Mouse (Mus musculus): Measurements from ENCODE around the gene Bbof1. TPM values are rescaled to one million over a fixed set of nuclear protein-coding genes. Genes with fewer than 3 reads are reported as not detected.

Bbof1 gene
- total RNA-seq (2021): 1 to 10 TPM in 1 of 2 experiments, under 1 TPM in 1; 0.54 to 1.1 TPM
- long read RNA-seq, experiment 1, partial matches to known transcripts: 0 of 2 reads
- long read RNA-seq, experiment 1, other reads (novel, unspliced or antisense): 2 of 2 reads
- long read RNA-seq, experiment 2, partial matches to known transcripts: 0 of 2 reads
- long read RNA-seq, experiment 2, other reads (novel, unspliced or antisense): 2 of 2 reads

DNA sequence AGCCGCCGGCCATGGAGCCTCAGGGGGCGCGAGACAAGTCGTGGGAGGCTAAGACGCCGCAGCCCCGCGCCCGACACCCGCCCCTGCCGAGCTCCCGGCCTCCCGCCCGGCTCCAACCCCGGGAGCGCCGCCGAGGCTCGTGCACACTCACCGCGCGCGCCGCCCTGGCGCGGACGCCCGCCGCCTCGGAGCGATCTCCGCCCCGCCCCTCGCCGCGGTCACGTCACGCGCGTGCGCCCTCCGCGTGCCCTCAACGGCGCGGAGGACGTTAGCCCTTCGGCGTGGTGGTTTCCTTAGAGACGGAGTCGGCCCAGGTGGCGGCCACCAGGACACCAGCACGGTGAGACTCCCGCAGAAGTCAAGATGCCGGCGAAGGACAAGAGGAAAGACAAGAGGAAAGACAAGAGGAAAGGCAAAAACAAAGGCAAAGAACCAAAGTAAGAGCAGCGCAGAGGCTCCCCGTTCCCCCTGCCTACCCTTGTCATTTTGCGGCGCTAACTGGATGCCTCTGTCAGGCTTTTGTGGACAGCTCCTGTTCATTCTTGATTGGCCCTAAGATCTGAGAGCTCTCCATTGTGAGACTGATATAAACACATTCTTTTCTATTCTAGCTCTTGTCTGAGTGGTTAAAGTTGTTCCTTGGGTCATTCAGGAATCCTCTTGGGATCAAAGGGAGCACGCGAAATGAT is at the start of gene Bbof1, which contains the start of gene Entpd5:
Gene Bbof1 (plus strand): TSS at position 253 of the 689 bp plus-strand sequence.
Gene Entpd5 (minus strand): TSS at position 211 of the 689 bp plus-strand sequence.
- DNase-seq (ENCODE audit: low spot score in 2 of 2): peak; percentile 81 to 89

DNA sequence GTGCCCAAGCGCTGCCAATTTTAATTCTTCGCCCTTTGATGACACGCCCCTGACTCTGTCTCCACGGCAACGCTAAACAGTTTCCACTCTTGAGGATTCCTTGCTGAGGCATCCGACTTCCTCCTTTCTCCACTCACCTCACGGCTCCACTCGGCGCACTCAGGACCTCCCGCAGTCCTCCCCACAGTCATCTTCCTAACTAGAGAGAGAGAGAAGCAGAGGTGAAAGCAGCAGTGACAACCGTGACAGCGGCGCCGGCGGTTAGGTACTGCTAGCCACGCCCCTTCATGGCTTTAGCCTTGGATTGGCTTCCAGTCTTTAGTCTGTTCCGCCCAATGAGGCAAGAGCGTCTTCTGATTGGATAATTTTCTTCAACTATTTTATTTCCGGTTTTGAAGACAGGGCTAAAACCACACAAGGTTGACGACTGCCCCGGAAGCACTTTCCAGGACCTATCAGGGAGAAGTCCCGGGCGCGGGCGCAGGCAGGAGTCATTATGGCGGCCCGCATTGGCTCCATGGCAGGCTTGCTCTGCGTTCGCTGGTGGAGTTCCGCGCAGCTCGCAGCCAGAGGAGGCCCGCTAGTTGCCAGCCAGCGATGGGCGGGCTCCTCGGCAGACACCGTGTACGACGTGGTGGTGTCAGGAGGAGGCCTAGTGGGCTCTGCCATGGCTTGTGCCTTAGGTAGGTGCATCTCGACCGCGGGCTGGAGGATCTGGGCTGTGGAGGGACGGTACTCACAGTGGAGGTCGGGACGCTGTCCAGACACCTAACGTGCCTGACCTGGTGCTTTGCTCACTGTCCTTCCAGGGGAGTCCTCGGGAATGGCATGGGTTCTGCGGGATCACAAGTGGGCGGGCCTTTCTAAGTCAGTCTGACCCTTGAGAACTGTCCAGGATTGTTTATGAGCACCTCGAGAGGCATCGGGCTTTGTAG is 47.0 kb upstream of the Bbof1 start, which contains the start of the genes Coq6 and Fam161b:
Gene Coq6 (plus strand): TSS at position 103 of the 935 bp plus-strand sequence.
Gene Fam161b (minus strand): TSS at position 279 of the 935 bp plus-strand sequence.
- peak; percentile 88 to 96 for DNase-seq (ENCODE audit: low spot score in 2 of 2)

DNA sequence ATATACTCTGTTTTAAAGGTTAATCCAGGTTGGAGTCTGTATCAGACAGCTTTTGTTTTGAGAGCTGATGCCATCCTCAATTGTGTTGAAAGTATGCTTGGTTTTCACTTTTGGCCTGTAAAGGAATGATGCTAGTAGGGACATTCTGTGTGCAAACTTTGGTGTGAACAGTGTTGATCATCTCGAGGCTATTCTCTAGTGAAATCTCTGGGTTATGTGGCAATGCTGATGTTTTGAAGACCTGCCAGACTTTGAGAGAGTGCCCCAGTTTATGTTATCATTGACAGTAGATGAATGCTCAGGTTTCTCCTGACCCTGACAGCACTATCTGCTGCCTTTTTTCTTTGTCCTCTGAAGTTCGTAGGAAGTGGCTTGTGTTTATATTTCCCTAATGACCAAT is 46.0 kb upstream of the Bbof1 start:
- DNase-seq (ENCODE audit: low spot score in 2 of 2): no peak

DNA sequence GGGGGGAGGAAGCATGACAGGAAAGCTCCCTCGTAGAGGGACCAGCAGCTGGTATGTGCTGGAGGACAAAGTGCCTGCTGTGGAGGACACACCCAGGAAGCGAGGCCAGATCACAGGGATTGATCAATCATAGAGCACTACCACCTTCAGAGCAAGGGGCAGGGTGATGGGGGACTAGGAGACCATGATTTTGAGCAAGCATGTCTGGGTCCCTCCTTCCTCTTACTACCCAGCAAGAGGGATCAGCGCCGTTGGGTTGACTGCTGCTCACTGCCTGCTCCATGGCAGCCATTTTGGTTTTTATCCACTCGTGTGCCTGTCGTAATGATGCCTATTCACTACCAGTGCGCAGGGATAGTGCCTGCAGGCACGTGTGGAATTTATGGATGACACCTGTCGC is 44.6 kb upstream of the Bbof1 start:
- DNase-seq (ENCODE audit: low spot score in 2 of 2): no peak

DNA sequence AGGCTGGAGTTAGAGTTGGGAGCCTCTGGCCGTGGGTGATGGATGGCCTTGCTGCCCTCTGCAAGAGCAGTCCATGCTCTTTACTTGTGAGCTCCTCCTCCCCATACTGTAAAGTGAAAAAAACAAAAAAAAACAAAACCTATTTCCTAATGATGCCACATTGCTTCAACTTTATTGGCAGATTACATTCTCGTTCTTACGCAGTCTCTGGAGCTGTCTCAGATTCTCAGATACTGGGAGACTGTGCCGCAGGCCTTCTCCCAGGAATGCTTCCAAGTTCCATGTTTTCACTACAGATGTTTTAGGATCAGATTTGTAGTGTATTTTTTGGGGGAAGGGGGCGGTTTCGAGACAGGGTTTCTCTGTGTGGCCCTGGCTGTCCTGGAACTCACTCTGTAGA is 43.7 kb upstream of the Bbof1 start:
- no peak for DNase-seq (ENCODE audit: low spot score in 2 of 2)

DNA sequence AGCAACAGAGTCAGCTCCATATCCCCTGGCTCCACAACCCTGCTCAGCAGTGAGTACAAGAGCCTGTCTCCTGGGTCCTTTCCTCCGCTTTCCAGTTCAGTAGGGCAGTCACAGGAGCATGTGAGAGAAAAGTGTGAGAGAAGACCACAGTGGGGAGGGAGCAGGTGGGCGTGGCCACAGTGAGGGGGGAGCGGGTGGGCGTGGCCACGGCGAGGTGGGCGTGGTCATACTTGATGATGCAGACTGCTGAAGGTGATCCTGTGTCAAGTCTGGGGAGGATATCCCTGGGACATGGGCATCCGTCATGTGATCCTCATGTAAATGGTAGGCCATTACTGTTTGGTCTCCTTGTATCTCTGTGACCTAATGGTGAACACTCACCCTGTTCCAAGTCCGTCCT is 41.9 kb upstream of the Bbof1 start:
- no peak for DNase-seq (ENCODE audit: low spot score in 2 of 2)

DNA sequence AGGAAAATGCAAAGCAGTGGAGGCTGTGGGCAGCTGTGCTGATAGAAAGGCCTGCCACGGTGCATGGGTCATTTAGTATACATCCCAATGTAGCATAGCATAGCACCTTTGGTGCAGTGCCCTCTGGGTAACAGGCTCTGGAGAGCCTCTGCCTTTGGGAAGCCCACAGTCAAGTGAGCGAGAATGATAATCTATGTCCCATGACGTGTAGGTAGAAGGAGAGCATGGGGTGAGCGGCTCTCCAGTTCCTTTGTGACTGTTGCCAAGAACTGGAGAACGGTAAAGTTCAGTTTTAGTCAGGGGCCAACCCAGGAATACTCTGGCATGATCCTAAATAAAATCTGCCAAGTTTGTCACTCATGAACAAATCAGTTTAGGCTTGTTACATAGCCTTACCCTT is 37.2 kb upstream of the Bbof1 start:
- no peak for DNase-seq (ENCODE audit: low spot score in 2 of 2)

DNA sequence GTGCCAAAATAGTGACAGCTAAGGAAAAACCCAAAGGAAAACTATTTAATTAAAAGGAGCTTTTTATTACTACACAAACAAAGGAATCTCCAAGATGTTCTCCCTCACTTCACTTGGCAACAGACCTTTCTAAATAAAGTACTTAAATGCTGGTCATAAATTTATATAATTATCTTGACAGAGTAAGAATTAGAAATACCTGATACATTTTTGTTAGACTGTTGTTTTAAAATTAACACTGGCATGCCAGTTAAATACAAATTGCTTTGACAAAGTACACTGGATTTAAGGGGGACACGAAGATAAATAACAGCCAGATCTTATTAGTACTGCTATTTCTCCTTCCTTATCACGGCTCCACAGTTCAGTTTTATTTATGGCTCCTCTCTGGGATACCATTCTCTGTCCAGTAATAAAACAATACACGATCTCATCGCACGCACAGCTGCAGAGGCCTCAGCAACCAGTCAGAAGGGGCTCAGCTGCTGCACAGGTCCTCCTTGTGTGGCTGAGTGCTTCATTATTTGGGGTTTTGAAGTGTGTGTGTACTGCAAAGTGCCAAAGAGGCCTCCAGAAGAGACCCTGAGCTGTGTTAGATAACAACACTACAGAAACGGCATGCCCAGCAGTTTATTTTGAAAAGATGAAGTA is 34.9 kb upstream of the Bbof1 start:
- no peak for DNase-seq (ENCODE audit: low spot score in 2 of 2)

DNA sequence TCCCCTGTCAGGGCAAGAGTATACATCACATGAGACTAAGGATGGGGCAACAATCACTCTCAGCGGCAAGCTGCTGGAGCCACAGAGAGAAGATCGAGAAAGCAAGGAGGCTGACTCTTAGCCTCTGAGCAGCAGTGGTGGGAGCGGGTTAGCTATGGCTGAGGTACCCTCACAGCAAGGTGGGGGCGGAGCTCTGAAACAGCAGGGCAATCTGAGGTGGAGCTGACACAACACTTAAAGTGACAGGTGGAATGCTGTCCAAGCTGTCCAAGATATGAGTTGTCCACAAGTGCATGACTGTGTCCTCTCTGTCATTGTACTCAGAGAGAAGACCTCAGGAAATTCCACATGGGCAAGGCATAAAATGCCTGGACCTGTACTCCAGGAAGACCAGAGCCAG is 26.5 kb upstream of the Bbof1 start:
- DNase-seq (ENCODE audit: low spot score in 2 of 2): no peak

DNA sequence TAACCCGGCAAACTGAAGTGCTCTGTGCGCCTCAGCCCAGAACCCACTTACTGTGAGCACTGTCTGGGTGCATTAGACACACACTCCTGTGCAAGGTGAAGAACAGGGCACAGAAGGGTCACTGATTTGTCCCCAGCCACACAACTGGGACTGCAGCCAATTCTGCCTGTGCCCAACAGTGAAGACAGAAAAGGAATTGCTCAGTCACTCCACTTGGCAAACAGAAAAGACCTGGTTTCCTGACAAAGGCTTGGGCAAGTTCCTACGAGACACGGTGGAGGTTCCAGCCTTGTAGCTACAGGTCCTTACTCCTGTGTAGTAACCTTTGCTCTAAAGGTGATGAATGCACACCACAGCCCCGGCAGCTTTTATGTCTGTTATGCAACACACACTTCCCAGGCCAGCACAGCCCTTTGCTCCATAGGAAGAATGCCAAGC is 24.2 kb upstream of the Bbof1 start:
- no peak for DNase-seq (ENCODE audit: low spot score in 2 of 2)

DNA sequence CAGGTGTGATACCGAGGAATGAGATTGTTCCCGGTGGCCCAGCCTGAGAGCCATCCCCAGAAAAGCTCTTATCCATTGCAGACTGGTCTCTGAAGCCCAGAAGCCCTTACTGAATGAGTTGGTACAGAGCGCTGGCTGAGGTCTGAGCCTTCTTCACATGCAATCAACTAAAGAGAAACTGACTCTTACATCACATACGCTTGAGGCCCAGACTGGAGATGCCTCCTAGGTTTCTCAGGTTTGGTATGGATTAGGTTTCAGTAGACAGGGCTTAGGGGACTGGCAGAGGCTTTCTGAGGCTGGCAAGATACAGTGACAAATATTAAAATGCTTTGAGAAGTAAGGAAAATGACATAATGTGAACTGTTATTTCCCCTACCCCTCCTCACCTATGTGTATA is 23.5 kb upstream of the Bbof1 start:
- DNase-seq (ENCODE audit: low spot score in 2 of 2): no peak

DNA sequence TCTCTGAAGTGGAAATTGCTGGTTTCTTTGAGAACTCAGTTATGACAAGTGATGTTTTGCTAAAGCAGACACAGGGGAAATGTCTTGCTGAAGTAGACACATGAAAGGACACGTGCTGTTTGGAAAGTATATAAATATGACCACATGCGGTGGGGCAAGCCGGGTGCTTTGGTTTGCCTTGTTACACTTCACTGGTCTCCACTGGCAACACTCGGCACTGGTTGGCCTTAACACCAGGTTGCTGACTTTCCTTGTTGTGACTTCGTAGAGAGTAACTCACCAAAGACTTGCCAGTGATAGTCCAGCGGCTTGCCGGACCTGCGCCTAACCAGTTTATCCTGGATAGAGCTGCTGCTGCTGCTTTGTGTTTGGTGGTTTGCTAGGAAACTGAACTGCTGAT is 20.8 kb upstream of the Bbof1 start:
- no peak for DNase-seq (ENCODE audit: low spot score in 2 of 2)

DNA sequence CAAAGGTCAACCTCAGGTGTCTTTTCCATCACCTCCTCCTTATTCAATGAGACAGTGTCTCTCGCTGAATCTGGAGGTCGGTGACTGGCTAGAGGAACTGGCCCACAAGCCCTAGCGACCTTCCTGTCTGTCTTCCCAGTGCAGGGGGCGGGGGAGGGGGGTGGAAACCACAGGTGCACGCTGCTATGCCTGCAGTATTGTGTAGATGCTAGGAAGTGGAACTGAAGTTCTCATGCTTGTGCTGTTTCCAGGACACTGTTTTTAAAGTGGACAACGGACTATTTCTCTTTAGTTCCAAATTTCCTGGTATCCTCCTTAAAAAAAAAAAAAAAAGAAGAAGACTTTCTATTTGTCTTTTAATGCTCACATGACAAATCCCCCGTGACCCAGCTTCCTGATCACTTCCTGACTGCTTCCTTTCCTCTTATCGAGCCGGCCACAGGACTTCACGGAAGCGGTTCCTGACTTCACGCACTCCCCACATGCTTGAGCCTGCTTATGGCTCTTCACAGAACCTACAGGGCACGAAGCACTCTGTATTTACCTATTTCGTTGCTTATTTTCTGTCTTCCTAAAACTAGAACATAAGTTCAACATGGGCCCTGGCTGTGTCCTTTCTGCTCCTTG is 20.0 kb upstream of the Bbof1 start:
- no peak for DNase-seq (ENCODE audit: low spot score in 2 of 2)

DNA sequence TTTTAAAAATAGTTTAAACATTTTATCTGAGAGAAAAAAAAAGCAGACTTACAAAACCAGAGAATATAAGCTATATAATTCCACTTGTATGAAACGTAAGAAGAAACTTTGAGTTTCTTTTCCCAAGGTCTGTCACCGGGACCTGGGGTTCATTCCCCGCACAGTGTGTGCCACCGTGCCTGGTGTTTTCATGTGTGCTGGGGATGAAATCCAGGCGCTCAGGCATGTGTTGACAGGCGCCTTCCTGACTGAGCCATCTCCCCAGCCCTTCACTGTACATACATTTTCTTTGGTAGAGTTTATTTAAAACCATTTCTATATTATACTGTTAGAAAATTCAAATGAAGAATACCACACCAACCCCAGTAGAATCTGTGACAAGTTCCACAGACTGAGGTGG is 18.5 kb upstream of the Bbof1 start:
- DNase-seq (ENCODE audit: low spot score in 2 of 2): no peak

DNA sequence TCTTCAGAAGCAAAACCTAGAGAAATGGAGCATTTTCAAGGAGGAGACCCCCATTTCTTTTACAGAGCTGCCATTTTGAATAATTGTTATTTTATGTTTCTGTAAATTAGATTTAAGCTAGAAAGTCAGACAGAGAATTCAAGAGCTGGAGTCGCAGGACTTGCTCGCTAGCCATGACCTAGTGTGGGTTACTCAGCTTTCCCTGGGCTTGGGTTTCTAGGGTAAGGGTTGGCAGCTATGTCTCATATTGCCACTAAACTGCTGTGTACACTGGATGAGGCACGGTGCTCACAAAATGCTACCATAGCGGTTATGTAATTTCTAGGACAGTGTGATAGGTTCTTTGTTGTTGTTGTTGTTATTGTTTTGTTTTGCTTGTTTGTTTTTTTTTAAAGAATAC is 16.2 kb upstream of the Bbof1 start:
- no peak for DNase-seq (ENCODE audit: low spot score in 2 of 2)

DNA sequence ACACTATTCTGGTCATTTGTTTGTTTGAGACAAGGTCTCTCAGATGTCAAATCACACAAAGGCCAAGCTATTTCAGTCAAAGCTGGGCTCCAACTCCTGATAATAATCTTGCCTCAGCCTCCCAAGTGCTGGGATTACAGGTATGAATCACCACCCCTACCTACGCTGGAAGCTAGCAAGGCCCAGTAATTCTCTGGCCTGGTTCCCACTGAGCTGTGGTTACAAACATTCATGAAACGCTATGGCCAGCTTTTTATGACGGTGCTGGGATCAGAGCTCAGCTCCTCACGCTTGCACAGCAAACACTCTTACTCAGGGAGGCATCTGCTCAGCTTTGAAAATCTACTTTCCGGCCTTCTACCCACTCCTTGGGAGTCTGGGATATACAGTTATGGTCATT is 15.0 kb upstream of the Bbof1 start:
- DNase-seq (ENCODE audit: low spot score in 2 of 2): no peak

DNA sequence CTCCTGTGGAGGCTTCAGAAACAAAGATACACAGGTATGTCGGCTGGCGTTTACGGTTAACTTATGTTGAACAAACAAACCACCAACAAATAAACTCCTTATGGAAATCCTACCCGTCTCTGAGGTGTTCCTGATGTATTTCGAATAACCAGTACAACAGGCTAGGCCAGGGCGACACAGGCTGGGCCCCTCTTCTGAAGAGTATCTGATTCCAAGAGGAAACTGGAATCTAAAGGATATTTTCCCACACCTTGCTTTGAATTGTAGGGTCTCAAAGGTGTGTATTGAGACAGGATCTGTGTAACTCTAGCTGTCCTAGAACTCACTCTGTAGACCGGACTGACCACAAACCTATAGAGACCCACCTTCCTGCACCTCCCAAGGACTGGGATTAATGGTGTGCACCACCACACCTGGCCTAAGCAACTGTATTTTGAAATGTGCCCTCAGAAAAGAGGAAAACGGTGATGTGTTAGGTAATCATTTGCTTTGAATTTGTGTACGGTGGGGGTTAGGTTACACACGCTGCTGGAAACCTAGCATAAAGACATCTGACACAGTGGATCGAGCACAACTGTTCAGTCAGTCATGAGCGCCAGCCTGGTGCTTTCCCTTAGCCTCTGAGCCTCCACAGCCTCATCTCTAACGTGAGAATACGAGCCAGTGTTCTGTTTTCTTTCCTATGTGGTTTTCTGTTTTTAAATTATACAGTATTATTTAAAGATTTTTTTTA is 11.8 kb upstream of the Bbof1 start:
- no peak for DNase-seq (ENCODE audit: low spot score in 2 of 2)

DNA sequence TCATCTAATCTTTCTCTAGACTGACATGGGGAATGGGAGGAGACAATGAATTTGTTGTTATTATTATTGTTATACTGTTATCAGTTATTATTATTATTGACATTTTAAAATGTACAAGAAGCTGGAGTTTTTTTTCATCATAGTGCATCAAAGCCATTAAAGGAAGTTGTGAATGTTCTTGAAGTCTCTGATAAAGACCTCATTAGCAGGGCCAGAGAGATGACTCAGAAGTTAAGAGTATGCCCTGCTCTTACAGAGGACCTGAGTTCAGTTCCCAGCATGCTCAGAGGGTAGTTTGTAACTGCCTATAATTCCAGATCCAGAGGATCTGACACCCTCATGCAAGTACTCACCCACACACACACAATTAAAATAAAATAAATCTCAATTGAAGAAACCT is 11.2 kb upstream of the Bbof1 start:
- no peak for DNase-seq (ENCODE audit: low spot score in 2 of 2)

DNA sequence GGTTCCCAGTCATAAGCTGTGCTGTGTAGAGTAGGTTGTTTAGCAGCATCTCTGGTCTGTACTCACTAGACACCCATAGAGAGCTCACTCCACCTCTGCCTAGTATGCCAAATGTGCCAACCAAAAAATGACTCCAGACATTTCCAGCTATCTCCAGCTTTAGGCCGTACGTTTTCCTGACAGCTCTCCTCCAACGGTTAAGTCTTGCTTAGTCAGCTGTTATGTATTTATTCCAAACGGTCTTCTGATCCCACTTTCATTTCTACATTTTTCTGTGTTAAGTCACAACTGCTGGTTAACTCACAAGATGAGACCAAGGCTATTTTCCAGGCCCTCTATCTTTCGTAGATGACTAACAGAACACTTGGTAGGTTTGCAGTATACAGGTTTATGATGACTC is 10.2 kb upstream of the Bbof1 start:
- no peak for DNase-seq (ENCODE audit: low spot score in 2 of 2)

DNA sequence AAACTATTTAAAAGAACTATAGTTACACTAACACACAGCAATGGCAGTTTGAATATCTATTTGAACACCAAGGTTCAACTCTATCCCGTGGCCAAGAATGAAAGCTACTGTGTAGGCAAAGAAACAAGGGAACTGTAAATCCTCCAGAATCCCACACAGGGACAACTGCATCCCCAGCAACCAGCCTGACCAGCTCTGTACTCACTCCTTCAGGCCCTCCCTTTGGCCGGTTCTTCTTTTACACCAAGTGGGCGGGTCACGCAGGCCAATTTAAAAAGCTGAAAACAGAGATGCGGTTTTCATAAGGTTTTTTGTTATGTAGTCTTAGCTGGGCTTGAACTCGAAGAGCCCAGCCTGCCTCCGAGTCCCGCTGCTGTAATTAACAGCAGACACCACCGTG is 9.7 kb upstream of the Bbof1 start:
- DNase-seq (ENCODE audit: low spot score in 2 of 2): no peak

Measured in gastrocnemius, postnatal 4 days (tissue).